Mouse (Mus musculus) frontal cortex, adult (tissue): Measurements from ENCODE around the gene Nup107.

ENCODE experiments used
- ATAC-seq: cut with Nextera tagmentation; 2 replicates; pipeline ENCODE4 v1.9.2; 2017; ENCODE audit warnings: mild to moderate bottlenecking, moderate library complexity, mixed read lengths; ENCODE audit not compliant: low TSS enrichment

Gene Nup107

GRCm38 (mm10) chr10:117803870-117804850, 11.7 kb upstream of the Nup107 start:
- ATAC-seq: no peak

- no peak for ATAC-seq
Measured at GRCm38 (mm10) chr10:117801886-117802285, 9.4 kb upstream of the Nup107 start.

GRCm38 (mm10) chr10:117799806-117800205, 7.3 kb upstream of the Nup107 start:
- ATAC-seq: no peak

GRCm38 (mm10) chr10:117798436-117799035, 6.0 kb upstream of the Nup107 start:
- ATAC-seq: no peak

GRCm38 (mm10) chr10:117797684-117798083, 5.2 kb upstream of the Nup107 start:
- ATAC-seq: no peak

- no peak for ATAC-seq
Measured at GRCm38 (mm10) chr10:117797106-117797505, 4.6 kb upstream of the Nup107 start.

GRCm38 (mm10) chr10:117796181-117796580, 3.7 kb upstream of the Nup107 start:
- no peak for ATAC-seq

GRCm38 (mm10) chr10:117795206-117795605, 2.7 kb upstream of the Nup107 start:
- ATAC-seq: no peak

- no peak for ATAC-seq
Measured at GRCm38 (mm10) chr10:117793436-117794030, 1.0 kb upstream of the Nup107 start.

- no peak for ATAC-seq
Measured at GRCm38 (mm10) chr10:117791171-117791470, 1.4 kb downstream of the Nup107 start.

- no peak for ATAC-seq
Measured at GRCm38 (mm10) chr10:117790421-117791170, 1.9 kb downstream of the Nup107 start.

GRCm38 (mm10) chr10:117790011-117790410, 2.5 kb downstream of the Nup107 start:
- ATAC-seq: no peak

GRCm38 (mm10) chr10:117784646-117785045, 7.9 kb downstream of the Nup107 start:
- ATAC-seq: no peak

GRCm38 (mm10) chr10:117783786-117784420, 8.6 kb downstream of the Nup107 start:
- no peak for ATAC-seq

GRCm38 (mm10) chr10:117782491-117783260, 9.8 kb downstream of the Nup107 start:
- ATAC-seq: no peak

- ATAC-seq: no peak
Measured at GRCm38 (mm10) chr10:117782056-117782455, 10.4 kb downstream of the Nup107 start.

GRCm38 (mm10) chr10:117781021-117781725, 11.3 kb downstream of the Nup107 start:
- no peak for ATAC-seq

GRCm38 (mm10) chr10:117780306-117780911, 12.1 kb downstream of the Nup107 start:
- ATAC-seq: no peak

GRCm38 (mm10) chr10:117779581-117780305, 12.8 kb downstream of the Nup107 start:
- ATAC-seq: no peak
